Mouse (Mus musculus): ENCODE results near the gene Gnb1. TPM values are rescaled to one million over a fixed set of nuclear protein-coding genes. Genes with fewer than 3 reads are reported as not detected.
A peak's percentile ranks its signal among the peaks of the same experiment; 100 is the strongest.

Gene Gnb1
- polyA plus RNA-seq, 1 experiment from 2014 or later = 1,263 TPM

GRCm38 (mm10) chr4:155602753-155603152 lies 111.6 kb downstream of the Gnb1 start:
- H3K36me3 ChIP-seq (ENCODE audit: control insufficient read depth, insufficient read depth, low read length) = peaks cover 19% of the 10 kb centered on the region
- H3K9ac ChIP-seq (replicated peaks; ENCODE audit: low read length) = peak overlapping the region; percentile 94; the same call in 1 of the 2 replicates
- H3K4me3 ChIP-seq (replicated peaks; ENCODE audit: low read depth, low read length) = peak overlapping the region; percentile 96
- no peak overlapping the region for H3K27ac ChIP-seq (replicated peaks; ENCODE audit: low read depth, low read length)
- WGBS = 97% methylated on average over 1 of the region's 1 CpGs
- DNase-seq = no peak
- no peaks in the 10 kb centered on the region for H3K27me3 ChIP-seq (ENCODE audit: control insufficient read depth, insufficient read depth, low read length)
- H3K4me2 ChIP-seq (ENCODE audit: low read length) = peak overlapping the region; percentile 88
- H3K9me3 ChIP-seq (ENCODE audit: control insufficient read depth, low read length) = no peaks in the 10 kb centered on the region
- no peak for ATAC-seq (ENCODE audit: low FRiP score, low TSS enrichment)
- H3K4me1 ChIP-seq (ENCODE audit: control insufficient read depth, insufficient read depth, low read length) = 0 out of 2 replicates have a peak, but pooled peaks cover 11% of the 10 kb centered on the region

- no peak for DNase-seq
- Histone ChIP-seq H3K27me3 (ENCODE audit: control insufficient read depth, insufficient read depth, low read length) (no peaks in the 10 kb centered on the region), H3K36me3 (ENCODE audit: control insufficient read depth, insufficient read depth, low read length) (peaks cover 19% of the 10 kb centered on the region), H3K9me3 (ENCODE audit: control insufficient read depth, low read length) (no peaks in the 10 kb centered on the region), H3K4me1 (ENCODE audit: control insufficient read depth, insufficient read depth, low read length) (0 out of 2 replicates have a peak, but pooled peaks cover 11% of the 10 kb centered on the region), H3K4me2 (ENCODE audit: low read length) (no peak overlapping the region), H3K27ac (replicated peaks; ENCODE audit: low read depth, low read length) (no peak overlapping the region), H3K9ac (replicated peaks; ENCODE audit: low read length) (no peak overlapping the region), H3K4me3 (replicated peaks; ENCODE audit: low read depth, low read length) (no peak overlapping the region)
- WGBS = 99% methylated on average over 6 of the region's 6 CpGs
- no peak for ATAC-seq (ENCODE audit: low FRiP score, low TSS enrichment)
Measured at GRCm38 (mm10) chr4:155603801-155604200, 112.6 kb downstream of the Gnb1 start.

GRCm38 (mm10) chr4:155605132-155605531 lies 114.0 kb downstream of the Gnb1 start:
- Histone ChIP-seq H3K4me3 (replicated peaks; ENCODE audit: low read depth, low read length) (no peak overlapping the region), H3K9ac (replicated peaks; ENCODE audit: low read length) (no peak overlapping the region), H3K27me3 (ENCODE audit: control insufficient read depth, insufficient read depth, low read length) (no peaks in the 10 kb centered on the region), H3K9me3 (ENCODE audit: control insufficient read depth, low read length) (no peaks in the 10 kb centered on the region), H3K36me3 (ENCODE audit: control insufficient read depth, insufficient read depth, low read length) (peaks cover 25% of the 10 kb centered on the region), H3K4me2 (ENCODE audit: low read length) (no peak overlapping the region), H3K4me1 (ENCODE audit: control insufficient read depth, insufficient read depth, low read length) (0 out of 2 replicates have a peak, but pooled peaks cover 11% of the 10 kb centered on the region), H3K27ac (replicated peaks; ENCODE audit: low read depth, low read length) (no peak overlapping the region)
- 94% methylated on average over 4 of the region's 4 CpGs for WGBS
- ATAC-seq (ENCODE audit: low FRiP score, low TSS enrichment) = no peak
- DNase-seq = no peak

- WGBS = 87% methylated on average over 2 of the region's 2 CpGs
- H3K4me1 ChIP-seq (ENCODE audit: control insufficient read depth, insufficient read depth, low read length) = 0 out of 2 replicates have a peak, but pooled peaks cover 11% of the 10 kb centered on the region
- H3K4me2 ChIP-seq (ENCODE audit: low read length) = no peak overlapping the region
- ATAC-seq (ENCODE audit: low FRiP score, low TSS enrichment) (no peak), DNase-seq (no peak)
- no peak overlapping the region for H3K27ac ChIP-seq (replicated peaks; ENCODE audit: low read depth, low read length)
- H3K36me3 ChIP-seq (ENCODE audit: control insufficient read depth, insufficient read depth, low read length) = peaks cover 39% of the 10 kb centered on the region
- no peak overlapping the region for H3K4me3 ChIP-seq (replicated peaks; ENCODE audit: low read depth, low read length)
- no peak overlapping the region for H3K9ac ChIP-seq (replicated peaks; ENCODE audit: low read length)
- no peaks in the 10 kb centered on the region for H3K9me3 ChIP-seq (ENCODE audit: control insufficient read depth, low read length)
- H3K27me3 ChIP-seq (ENCODE audit: control insufficient read depth, insufficient read depth, low read length) = no peaks in the 10 kb centered on the region
Measured at GRCm38 (mm10) chr4:155606825-155607224, 115.7 kb downstream of the Gnb1 start.

Other genes starting within 250 kb of the Gnb1 start
- gene Faap20, start 241.6 kb upstream of the Gnb1 start, polyA plus RNA-seq (2014; fragmentation: Nextera tagmentation; extraction: Ambion mirVana) = 74.1 and 85.6 TPM in 2 replicates
- gene Prkcz, start 130.0 kb upstream of the Gnb1 start, polyA plus RNA-seq (2014; fragmentation: Nextera tagmentation; extraction: Ambion mirVana) = 65.4 and 68.5 TPM in 2 replicates
- gene Gabrd, start 93.2 kb upstream of the Gnb1 start, polyA plus RNA-seq (2014; fragmentation: Nextera tagmentation; extraction: Ambion mirVana) = 0.19 TPM in 1 of 2 replicates, not detected in the other
- gene Cfap74, start 82.2 kb upstream of the Gnb1 start, polyA plus RNA-seq (2014; fragmentation: Nextera tagmentation; extraction: Ambion mirVana) = 3.3 and 3.6 TPM in 2 replicates
- gene Tmem52, start 22.2 kb upstream of the Gnb1 start, polyA plus RNA-seq (2014; fragmentation: Nextera tagmentation; extraction: Ambion mirVana) = 0.57 TPM in 1 of 2 replicates, not detected in the other
- 70.4 and 95.1 TPM in 2 replicates for gene Nadk, start 71.0 kb downstream of the Gnb1 start, polyA plus RNA-seq (2014; fragmentation: Nextera tagmentation; extraction: Ambion mirVana)
- gene Slc35e2, start 110.1 kb downstream of the Gnb1 start, polyA plus RNA-seq (2014; fragmentation: Nextera tagmentation; extraction: Ambion mirVana) = 15.6 and 19.9 TPM in 2 replicates
- gene Cdk11b, start 133.5 kb downstream of the Gnb1 start, polyA plus RNA-seq (2014; fragmentation: Nextera tagmentation; extraction: Ambion mirVana) = 49.4 and 49.9 TPM in 2 replicates
- gene Gm10563, start 154.0 kb downstream of the Gnb1 start, polyA plus RNA-seq (2014; fragmentation: Nextera tagmentation; extraction: Ambion mirVana) = not detected in 2 replicates
- 2.5 and 3.9 TPM in 2 replicates for gene Mmp23, start 162.0 kb downstream of the Gnb1 start, polyA plus RNA-seq (2014; fragmentation: Nextera tagmentation; extraction: Ambion mirVana)
- 39.6 and 40.8 TPM in 2 replicates for gene Mib2, start 177.8 kb downstream of the Gnb1 start, polyA plus RNA-seq (2014; fragmentation: Nextera tagmentation; extraction: Ambion mirVana)
- 6.3 and 13.8 TPM in 2 replicates for gene Fndc10, start 203.0 kb downstream of the Gnb1 start, polyA plus RNA-seq (2014; fragmentation: Nextera tagmentation; extraction: Ambion mirVana)
- 162 and 177 TPM in 2 replicates for gene Ssu72, start 213.4 kb downstream of the Gnb1 start, polyA plus RNA-seq (2014; fragmentation: Nextera tagmentation; extraction: Ambion mirVana)
- 7.5 and 19.8 TPM in 2 replicates for gene Tmem240, start 243.4 kb downstream of the Gnb1 start, polyA plus RNA-seq (2014; fragmentation: Nextera tagmentation; extraction: Ambion mirVana)

Measured in midbrain, embryonic 14.5 days (tissue).